Comparison of ENCODE assay signal across 7 mouse cellular contexts in genomic region chr3:95015337-95015872, GRCm38 (mm10). TPM values are rescaled to one million over a fixed set of nuclear protein-coding genes. Genes with fewer than 3 reads are reported as not detected.
A peak's percentile ranks its signal among the peaks of the same experiment; 100 is the strongest.
DNase-seq lines count a peak whose midpoint lies in the region; ATAC-seq lines count a peak whose summit lies in the region.

Zfp687 (minus strand) TSS chr3:95015448.

- H3K9ac ChIP-seq in embryonic facial prominence, embryonic 11.5 days (replicated peaks; ENCODE audit: low read length): peak within 1 kb of the TSS; percentile 77
- H3K9ac ChIP-seq in midbrain, embryonic 13.5 days (replicated peaks): peak within 1 kb of the TSS; percentile 89

- WGBS in embryonic facial prominence, embryonic 11.5 days: under 1% methylated on average over 25 of the region's 37 CpGs
- under 1% methylated on average over 36 of the region's 37 CpGs for WGBS in limb, embryonic 10.5 days
- WGBS in midbrain, embryonic 13.5 days: 1% methylated on average over 37 of the region's 37 CpGs

- H3K4me1 ChIP-seq in embryonic facial prominence, embryonic 11.5 days (ENCODE audit: control insufficient read depth, insufficient read depth, low read length): peaks cover 7% of the 10 kb centered on the region; the same call in 1 of the 2 replicates
- peaks cover 33% of the 10 kb centered on the region for H3K4me1 ChIP-seq in limb, embryonic 10.5 days
- H3K4me1 ChIP-seq in midbrain, embryonic 13.5 days (replicated peaks): peaks cover 28% of the 10 kb centered on the region

- H3K36me3 ChIP-seq in embryonic facial prominence, embryonic 11.5 days (replicated peaks; ENCODE audit: control insufficient read depth, insufficient read depth, low read depth, low read length): peaks cover 6% of the 10 kb centered on the region
- peaks cover 29% of the 10 kb centered on the region for H3K36me3 ChIP-seq in limb, embryonic 10.5 days
- peaks cover 18% of the 10 kb centered on the region for H3K36me3 ChIP-seq in midbrain, embryonic 13.5 days

- no peaks in the 10 kb centered on the region for H3K27me3 ChIP-seq in embryonic facial prominence, embryonic 11.5 days (ENCODE audit: control insufficient read depth, insufficient read depth, low read length)
- no peaks in the 10 kb centered on the region for H3K27me3 ChIP-seq in limb, embryonic 10.5 days (ENCODE audit: low read depth, poor library complexity, severe bottlenecking)
- H3K27me3 ChIP-seq in midbrain, embryonic 13.5 days: no peaks in the 10 kb centered on the region

- peak within 1 kb of the TSS; percentile 89 for H3K27ac ChIP-seq in embryonic facial prominence, embryonic 11.5 days (replicated peaks; ENCODE audit: low read depth, low read length)
- H3K27ac ChIP-seq in limb, embryonic 10.5 days: peak within 1 kb of the TSS; percentile 96
- H3K27ac ChIP-seq in midbrain, embryonic 13.5 days: peak within 1 kb of the TSS; percentile 93

- peak; percentile 100 for ATAC-seq in embryonic facial prominence, embryonic 11.5 days (replicated peaks; ENCODE audit: insufficient number of reproducible peaks, low FRiP score, low TSS enrichment, low read depth)
- peak; percentile 73 for ATAC-seq in granulocyte monocyte progenitor cell, adult 5-6 weeks (replicated peaks; ENCODE audit: poor library complexity, severe bottlenecking)
- ATAC-seq in midbrain, embryonic 13.5 days: peak; percentile 100

- DNase-seq in adrenal gland, postnatal 14 days: peak; percentile 99
- DNase-seq in embryonic facial prominence, embryonic 11.5 days (ENCODE audit: low spot score): peak; percentile 99
- DNase-seq in kidney, adult 11 months: peak; percentile 100
- DNase-seq in limb, embryonic 10.5 days (ENCODE audit: low spot score): peak; percentile 93
- DNase-seq in spleen, adult 12 weeks (ENCODE audit: low spot score): peak; percentile 99

- peak within 1 kb of the TSS; percentile 89 for H3K4me2 ChIP-seq in embryonic facial prominence, embryonic 11.5 days (ENCODE audit: low read depth, low read length)
- H3K4me2 ChIP-seq in midbrain, embryonic 13.5 days (replicated peaks): peak within 1 kb of the TSS; percentile 98

- H3K4me3 ChIP-seq in embryonic facial prominence, embryonic 11.5 days (ENCODE audit: low read depth, low read length): peak within 1 kb of the TSS; percentile 86
- peak within 1 kb of the TSS; percentile 85 for H3K4me3 ChIP-seq in limb, embryonic 10.5 days
- H3K4me3 ChIP-seq in midbrain, embryonic 13.5 days (replicated peaks): peak within 1 kb of the TSS; percentile 82

- H3K9me3 ChIP-seq in embryonic facial prominence, embryonic 11.5 days (replicated peaks; ENCODE audit: control insufficient read depth, low read length): no peaks in the 10 kb centered on the region
- no peaks in the 10 kb centered on the region for H3K9me3 ChIP-seq in limb, embryonic 10.5 days (replicated peaks)
- no peaks in the 10 kb centered on the region for H3K9me3 ChIP-seq in midbrain, embryonic 13.5 days

RNA-seq across cellular contexts. Expression of gene Zfp687, which starts in this region (rescaled TPM):
- 30.9 and 33.2 TPM in 2 replicates for total RNA-seq in adrenal gland, postnatal 14 days (2021)
- 18.0 and 23.0 TPM in 2 replicates for polyA plus RNA-seq in embryonic facial prominence, embryonic 11.5 days (2014; fragmentation: Nextera tagmentation; extraction: Ambion mirVana)
- 35.0 and 36.7 TPM in 2 replicates for total RNA-seq in granulocyte monocyte progenitor cell, adult 5-6 weeks (2014; fragmentation: Nextera tagmentation)
- 18.4 and 20.6 TPM in 2 replicates for total RNA-seq in granulocyte monocyte progenitor cell, adult 5-6 weeks (2017)
- 38.6 and 40.8 TPM in 2 replicates for polyA plus RNA-seq in limb, embryonic 10.5 days (2016; fragmentation: Nextera tagmentation; extraction: Ambion mirVana)
- polyA plus RNA-seq in midbrain, embryonic 13.5 days (2015; fragmentation: Nextera tagmentation; extraction: Ambion mirVana): 26.2 and 28.1 TPM in 2 replicates

Comparison
In these comparisons a context has a peak if more than half of its experiments do, and no peak if none do; other contexts are left out.
1. Peak in every context shown above with its lines: DNase-seq, ATAC-seq, H3K4me3 ChIP-seq and H3K27ac ChIP-seq.